16 mouse cellular contexts compared by ENCODE assay signal in genomic region chr11:64369516-64369915, GRCm38 (mm10).
DNase-seq lines count a peak whose midpoint lies in the region; ATAC-seq and TF ChIP-seq lines count a peak whose summit lies in the region.
"Had no signal": no experiment of that assay in that cellular context is flagged by ENCODE, and none has a peak within 500 bp of the region (broad histone marks: within the 10 kb centered on the region; RNA-seq: fewer than 3 reads in every experiment).

No protein-coding gene starts in this region.

- peaks cover 0 to 4% of the 10 kb centered on the region in 2 experiments; a peak in 1 of 4 replicates for H3K4me1 ChIP-seq in CH12.LX (ENCODE audit: control insufficient read depth in 1 of 2, insufficient read depth in 2 of 2)
- no peaks in the 10 kb centered on the region for H3K4me1 ChIP-seq in neural tube, embryonic 15.5 days
- H3K4me1 ChIP-seq: liver, embryonic 15.5 days; megakaryocyte, embryonic 14.5 days had no signal

- no peak overlapping the region for H3K4me3 ChIP-seq in CH12.LX (replicated peaks in 1 of 3; ENCODE audit: low read depth in 2 of 3, low read length in 2 of 3, poor library complexity in 1 of 3)
- H3K4me3 ChIP-seq in neural tube, embryonic 15.5 days (replicated peaks): no peak overlapping the region
- H3K4me3 ChIP-seq: liver, embryonic 15.5 days; megakaryocyte, embryonic 14.5 days had no signal

- in situ Hi-C loops in CH12.LX (cut with MboI; ENCODE audit: low pct_ligation_motif_present, low pct_unique_long_range_greater_than_20kb, low sequenced_read_pairs): no loop called here

- intact Hi-C loops in left cerebral cortex, postnatal 36 days (cut with DNase I): no loop called here

- TF ChIP-seq RAD21 in CH12.LX (IDR thresholded peaks at IDR 0.05; ENCODE audit: low read depth, low read length): no peak; the same call in 1 of the 2 replicates

- no peaks in the 10 kb centered on the region for H3K27me3 ChIP-seq in CH12.LX (replicated peaks)
- no peaks in the 10 kb centered on the region for H3K27me3 ChIP-seq in neural tube, embryonic 15.5 days (replicated peaks)
- H3K27me3 ChIP-seq: liver, embryonic 15.5 days; megakaryocyte, embryonic 14.5 days had no signal

- peak; percentile 44 to 47 for DNase-seq in left cerebral cortex, adult 18-20 months (ENCODE audit: low spot score in 2 of 2)
- DNase-seq in left cerebral cortex, adult 11 months (ENCODE audit: low spot score): no peak
- peak; percentile 3 for DNase-seq in CH12.LX (ENCODE audit: extremely low read depth)
- peak; percentile 28 to 53 for DNase-seq in layer of hippocampus, adult 18-20 months (ENCODE audit: low spot score in 2 of 2)
- peak; percentile 13 to 19 for DNase-seq in left cerebral cortex, postnatal 36 days (ENCODE audit: low spot score in 2 of 2)
- no peak for DNase-seq in urinary bladder, adult 18-20 months (ENCODE audit: low spot score in 2 of 2)
- DNase-seq: adrenal gland, postnatal 25 days; cerebellum, adult 9-10 months; kidney, adult 9 months; lung, postnatal 10 days; thymus, postnatal 4 days had no signal

- TF ChIP-seq EP300 in CH12.LX (IDR thresholded peaks at IDR 0.05; ENCODE audit: low read length): no peak

- peak in 1 of 2 experiments; percentile 10; a peak in 1 of 4 replicates for TF ChIP-seq CTCF in CH12.LX (conservative IDR thresholded peaks at IDR 0.05 in 1 of 2, IDR thresholded peaks at IDR 0.05 in 1 of 2; ENCODE audit: low read depth in 2 of 2, low read length in 2 of 2)

- no peak overlapping the region for H3K4me2 ChIP-seq in CH12.LX (ENCODE audit: insufficient read depth, low read depth, poor library complexity, severe bottlenecking)
- H3K4me2 ChIP-seq in neural tube, embryonic 15.5 days: no peak overlapping the region
- H3K4me2 ChIP-seq: liver, embryonic 15.5 days had no signal

- dilution Hi-C loops in CH12.LX (cut with MboI; ENCODE audit: extremely low pct_ligation_motif_present, extremely low pct_unique_long_range_greater_than_20kb, low sequenced_read_pairs): no loop called here

- no peak for ATAC-seq in neural tube, embryonic 15.5 days (ENCODE audit: low FRiP score)
- ATAC-seq: forebrain, embryonic 16.5 days had no signal

- H3K27ac ChIP-seq in CH12.LX (ENCODE audit: insufficient read depth, low read depth): no peak overlapping the region
- no peak overlapping the region for H3K27ac ChIP-seq in neural tube, embryonic 15.5 days (replicated peaks)
- H3K27ac ChIP-seq: liver, embryonic 15.5 days had no signal

- no peaks in the 10 kb centered on the region for H3K9me3 ChIP-seq in CH12.LX (replicated peaks; ENCODE audit: low read length)
- H3K9me3 ChIP-seq in neural tube, embryonic 15.5 days (replicated peaks): no peaks in the 10 kb centered on the region
- H3K9me3 ChIP-seq: G1E; liver, embryonic 15.5 days; megakaryocyte, embryonic 14.5 days had no signal

- no peaks in the 10 kb centered on the region for H3K36me3 ChIP-seq in CH12.LX (replicated peaks in 1 of 2; ENCODE audit: control insufficient read depth in 1 of 2, insufficient read depth in 1 of 2, low read length in 1 of 2)
- H3K36me3 ChIP-seq in neural tube, embryonic 15.5 days: no peaks in the 10 kb centered on the region
- H3K36me3 ChIP-seq: G1E; liver, embryonic 15.5 days had no signal

- 60% methylated on average over 8 of the region's 8 CpGs for WGBS in neural tube, embryonic 15.5 days

- H3K9ac ChIP-seq in CH12.LX (ENCODE audit: insufficient read depth, low read depth): no peak overlapping the region
- no peak overlapping the region for H3K9ac ChIP-seq in neural tube, embryonic 15.5 days (replicated peaks)
- H3K9ac ChIP-seq: liver, embryonic 15.5 days had no signal

- H3K79me2 ChIP-seq in CH12.LX (replicated peaks; ENCODE audit: control insufficient read depth, extremely low read depth, insufficient read depth, poor library complexity, severe bottlenecking): no peaks in the 10 kb centered on the region

- TF ChIP-seq POLR2A in CH12.LX (IDR thresholded peaks at IDR 0.05; ENCODE audit: low read depth, low read length): no peak

TF ChIP-seq in CH12.LX, 34 proteins besides CTCF, POLR2A, EP300 and RAD21:
- TF ChIP-seq IRF4 (IDR thresholded peaks at IDR 0.05; ENCODE audit: low read depth, low read length) (peak; percentile 31; the same call in 1 of the 2 replicates), MXI1 (IDR thresholded peaks at IDR 0.05; ENCODE audit: low read depth, low read length) (no peak)
TF ChIP-seq in CH12.LX: peak in this region for 1.

Comparison
In these comparisons a context has a peak if more than half of its experiments do, and no peak if none do; other contexts are left out.
1. DNase-seq: peak in left cerebral cortex, adult 18-20 months (2 of 2), CH12.LX (single experiment), layer of hippocampus, adult 18-20 months (2 of 2) and left cerebral cortex, postnatal 36 days (2 of 2); none in left cerebral cortex, adult 11 months (single experiment) and urinary bladder, adult 18-20 months (0 of 2).